Mouse (Mus musculus) c-Kit-negative CD71-positive TER-119-positive erythroid progenitor cells, embryonic 14.5 days (primary cell): ENCODE measurements around the gene Aif1l.
"Not testable (repeated sequence)": the region's sequence is repeated elsewhere in the genome, so short reads cannot be mapped to it uniquely, and the experiment has no call there.

Source experiments
- DNase-seq: peaks from one replicate; pipeline ENCODE4 v3.0.0-alpha.2; 2013; ENCODE audit warnings: low read depth, low spot score

Gene Aif1l

DNA sequence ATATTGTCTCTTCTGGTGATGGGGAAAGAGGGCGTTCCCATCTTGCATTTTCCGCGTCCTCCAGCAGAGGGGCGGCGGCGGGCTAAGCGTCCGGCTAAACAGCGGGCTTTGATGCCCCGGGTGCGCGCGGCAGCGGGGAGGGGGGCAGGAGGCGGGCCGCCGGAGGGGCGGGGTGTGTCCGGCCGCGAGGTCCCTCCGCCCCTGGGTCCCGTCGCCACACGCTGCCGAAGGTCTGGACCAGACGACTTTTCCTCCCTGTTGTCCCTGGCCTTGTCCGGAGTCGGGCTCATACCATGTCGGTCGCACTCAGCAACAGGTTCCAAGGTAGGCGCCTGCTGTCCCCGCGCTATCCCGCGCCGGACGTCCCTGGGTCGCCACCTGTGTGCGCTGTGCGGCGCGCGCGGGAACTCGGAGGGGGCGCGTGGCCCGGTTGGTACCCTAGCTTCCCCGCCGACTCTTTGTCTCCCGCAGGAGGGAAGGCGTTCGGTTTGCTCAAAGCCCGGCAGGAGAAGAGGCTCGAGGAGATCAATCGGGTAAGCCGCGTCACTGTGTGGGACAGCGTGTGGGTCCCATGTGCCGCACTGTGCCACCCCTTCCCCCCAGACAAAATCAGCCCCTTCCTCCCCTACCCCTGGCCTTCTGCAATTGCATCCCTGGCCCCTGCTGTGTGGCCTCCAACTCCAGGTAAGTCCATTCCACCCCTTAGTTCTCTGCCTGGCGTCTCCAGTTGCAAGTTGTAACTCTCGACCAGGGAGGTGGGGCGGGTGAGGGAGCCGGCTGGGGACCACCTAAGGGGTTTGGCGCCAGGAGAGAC lies at the start of gene Aif1l:
TSS of gene Aif1l (plus strand) at position 82 of the 814 bp plus-strand sequence.
- no peak for DNase-seq

DNA sequence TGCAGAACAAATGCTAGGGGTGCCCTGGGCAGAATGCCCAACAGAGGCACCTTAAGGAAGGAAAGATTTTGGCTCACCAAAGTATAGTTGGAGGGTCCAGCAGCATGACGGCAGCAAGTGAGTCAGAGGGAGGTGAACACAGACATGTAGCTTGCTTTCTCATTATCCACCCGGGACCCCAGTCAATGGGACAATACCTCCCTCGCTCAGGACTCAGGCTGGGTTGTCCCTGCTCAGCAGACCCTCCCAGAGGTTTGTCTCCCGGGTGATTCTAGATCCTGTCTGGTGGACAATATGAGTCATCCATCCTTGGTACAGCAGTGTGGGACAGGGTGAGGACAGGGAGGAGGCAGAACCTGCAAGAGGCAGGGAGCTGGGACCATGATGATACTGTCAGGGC lies 49.0 kb upstream of the Aif1l start:
- no peak for DNase-seq

DNA sequence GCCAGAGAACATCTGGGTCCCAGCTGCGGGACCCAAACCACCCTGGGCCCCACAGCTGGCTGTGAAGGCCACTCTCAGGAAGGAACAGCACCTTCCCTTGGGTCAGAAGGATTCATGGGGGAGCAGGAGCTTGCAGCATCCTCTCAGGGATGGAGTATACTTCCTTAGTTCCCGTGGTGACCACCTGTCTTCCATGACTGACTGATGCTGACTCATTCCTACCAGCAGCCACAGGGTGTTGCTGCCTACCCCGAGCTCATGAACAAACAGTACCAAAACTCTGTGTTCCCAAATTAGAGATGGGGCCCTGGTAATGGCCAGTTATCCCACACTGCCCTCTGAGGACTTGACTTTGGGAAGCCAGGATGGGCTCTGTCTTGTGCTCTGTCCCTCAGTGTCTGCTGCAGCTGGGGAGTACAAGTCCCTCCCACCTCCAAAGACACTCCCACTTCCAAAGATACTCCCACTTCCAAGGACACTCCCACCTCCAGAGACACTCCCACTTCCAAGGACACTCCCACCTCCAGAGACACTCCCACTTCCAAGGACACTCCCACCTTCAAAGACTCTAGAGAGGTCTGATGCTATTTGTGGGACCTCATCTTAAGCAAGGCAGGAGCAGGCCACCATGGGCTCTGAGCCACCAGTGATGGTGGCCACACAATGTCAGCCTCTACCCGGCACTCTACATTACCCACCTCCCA lies 48.1 kb upstream of the Aif1l start:
- DNase-seq, result peak; percentile 11

DNA sequence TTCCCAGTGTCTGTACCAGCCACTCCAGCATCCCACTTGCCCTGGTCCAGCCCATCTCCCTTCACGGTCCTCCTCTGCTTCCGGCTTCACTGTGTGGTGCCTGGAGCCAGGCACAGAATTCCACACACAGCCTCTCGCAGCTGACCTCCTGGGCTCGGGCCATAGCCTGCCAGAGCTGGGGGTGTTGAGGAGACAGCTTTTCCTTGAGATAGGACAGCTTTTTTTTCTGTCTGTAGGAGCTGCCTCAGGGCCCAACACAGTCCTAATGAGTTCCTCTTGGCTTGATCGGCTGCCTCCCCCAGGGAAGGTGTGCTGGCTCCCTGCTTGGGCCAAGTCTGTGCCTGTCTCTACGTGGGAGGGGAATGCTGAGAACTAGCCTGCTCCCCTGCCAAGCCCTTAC lies 45.9 kb upstream of the Aif1l start:
- DNase-seq, result no peak

DNA sequence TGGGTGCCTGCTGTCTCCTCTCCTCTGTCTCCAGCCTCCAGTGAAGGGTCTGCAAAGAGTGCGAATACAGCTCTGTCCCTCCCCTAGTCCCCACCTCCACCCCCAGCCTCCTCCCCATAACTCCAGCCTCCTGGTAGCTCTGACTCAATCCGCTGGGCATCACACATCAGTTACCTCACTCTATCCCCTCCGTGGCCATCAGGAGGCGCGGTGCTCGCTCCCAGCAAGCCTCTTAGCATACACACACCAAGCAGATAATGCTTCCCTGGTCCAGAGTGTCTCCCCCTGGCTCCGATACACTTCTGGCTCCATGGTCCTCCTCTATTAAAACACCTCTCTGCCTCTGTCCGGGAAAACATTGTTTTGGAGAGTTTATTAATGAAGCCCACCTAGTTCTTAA lies 45.3 kb upstream of the Aif1l start:
- DNase-seq, result no peak

DNA sequence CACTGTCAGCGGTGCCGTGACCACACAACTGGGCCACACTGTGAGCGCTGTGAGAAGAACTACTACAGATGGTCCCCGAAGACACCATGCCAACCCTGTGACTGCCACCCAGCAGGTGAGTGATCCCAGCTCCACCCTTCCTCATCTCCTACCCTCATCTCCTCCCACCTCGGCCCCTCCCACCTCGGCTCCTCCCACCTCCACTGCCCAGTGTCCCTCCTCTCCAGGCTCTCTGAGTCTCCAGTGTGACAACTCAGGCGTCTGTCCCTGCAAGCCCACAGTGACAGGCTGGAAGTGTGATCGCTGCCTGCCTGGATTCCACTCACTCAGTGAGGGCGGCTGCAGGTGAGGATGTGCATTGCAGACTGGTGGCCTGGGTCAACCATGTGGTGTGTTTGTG lies 44.3 kb upstream of the Aif1l start:
- no peak for DNase-seq

DNA sequence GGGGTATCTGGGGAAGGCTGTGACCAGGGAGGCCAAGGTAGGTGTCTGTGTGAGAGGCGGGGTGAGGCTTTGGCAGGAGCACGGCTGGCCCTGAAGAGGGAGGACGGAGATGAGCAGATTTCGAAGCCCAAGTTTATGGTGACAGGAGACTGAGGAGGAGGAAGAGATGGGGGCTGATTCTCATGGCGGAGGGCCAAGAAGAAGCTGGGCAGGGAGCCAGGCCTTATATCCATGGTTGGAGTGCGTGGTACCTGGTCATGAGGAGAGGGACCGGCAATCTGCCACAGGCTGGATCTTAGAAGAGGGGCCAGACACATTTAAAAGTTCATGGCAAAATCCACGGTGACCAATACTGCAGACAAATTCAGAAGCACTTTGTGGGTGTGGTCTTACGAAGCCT lies 43.5 kb upstream of the Aif1l start:
- DNase-seq, result no peak

DNA sequence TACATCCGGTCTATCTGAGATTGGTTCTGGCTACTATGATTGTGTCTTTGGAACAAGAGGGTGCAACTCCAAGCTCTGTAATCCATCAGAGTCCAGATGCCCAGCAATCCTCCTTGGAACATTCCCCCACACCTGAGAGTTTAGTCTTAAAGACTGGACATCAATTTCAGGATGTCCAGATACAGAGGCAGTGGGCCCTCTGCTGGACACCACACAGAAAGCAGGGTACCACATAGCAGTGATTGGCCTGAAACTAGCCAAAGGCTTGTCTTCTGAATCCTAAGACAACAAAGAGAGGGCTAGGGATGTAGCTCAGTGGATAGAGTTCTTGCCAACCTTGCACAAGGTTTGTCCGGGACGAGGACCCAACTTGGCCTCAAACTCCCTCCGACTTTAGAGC lies 37.4 kb upstream of the Aif1l start:
- DNase-seq, result no peak

DNA sequence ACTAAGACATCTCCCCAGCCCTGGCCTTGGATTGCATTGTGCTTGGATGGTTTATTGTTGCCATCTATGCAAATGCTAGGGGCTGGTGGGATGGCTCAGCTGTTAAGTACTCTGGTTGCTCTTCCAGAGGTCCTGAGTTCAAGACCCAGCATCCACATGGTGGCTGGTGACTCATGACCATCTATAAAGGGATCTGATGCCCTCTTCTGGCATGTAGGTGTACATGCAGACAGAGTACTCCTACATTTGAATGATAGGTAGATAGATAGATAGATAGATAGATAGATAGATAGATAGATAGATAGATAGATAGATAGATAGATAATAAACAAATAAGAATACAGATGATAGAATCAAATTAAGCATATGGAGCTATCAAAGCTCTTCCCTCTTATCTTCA lies 35.7 kb upstream of the Aif1l start:
- DNase-seq, result not testable (repeated sequence)

DNA sequence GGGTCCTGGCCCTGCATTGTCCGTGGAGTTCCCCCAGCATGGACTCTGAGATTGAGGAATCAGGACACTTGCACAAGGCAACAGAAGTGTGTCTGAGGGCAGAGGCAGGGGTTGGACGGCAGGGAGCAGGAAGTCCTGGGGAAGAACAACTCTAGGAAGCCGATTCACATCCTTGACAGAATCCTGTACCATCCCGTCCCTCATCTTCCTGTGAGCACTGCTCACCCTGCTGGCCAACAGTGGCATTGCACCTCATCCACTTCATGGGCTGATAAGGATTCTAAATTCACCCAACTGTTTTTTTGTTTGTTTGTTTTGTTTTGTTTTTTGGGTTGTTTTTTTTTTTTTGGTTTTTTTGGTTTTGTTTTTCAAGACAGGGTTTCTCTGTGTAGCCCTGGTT lies 34.8 kb upstream of the Aif1l start:
- DNase-seq, result peak; percentile 53

DNA sequence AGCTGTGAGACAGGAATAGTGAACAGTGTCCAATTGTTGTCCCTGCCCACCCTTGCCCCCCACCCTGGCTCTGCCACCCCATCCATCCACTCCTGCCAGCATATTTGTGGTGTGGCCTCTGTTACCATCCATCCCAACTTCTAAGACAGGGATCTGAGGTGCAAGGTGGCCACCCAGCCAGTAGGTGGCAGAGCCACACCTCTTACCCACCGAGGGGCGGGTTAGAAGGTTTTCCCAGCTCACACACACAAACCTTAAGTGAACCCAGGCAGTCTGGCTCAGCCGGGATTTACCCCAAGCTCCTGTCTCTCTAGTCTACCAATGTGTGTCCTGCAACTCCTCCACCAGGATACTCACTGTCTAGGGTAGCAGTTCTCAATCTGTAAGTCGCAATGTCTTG lies 32.3 kb upstream of the Aif1l start:
- no peak for DNase-seq

DNA sequence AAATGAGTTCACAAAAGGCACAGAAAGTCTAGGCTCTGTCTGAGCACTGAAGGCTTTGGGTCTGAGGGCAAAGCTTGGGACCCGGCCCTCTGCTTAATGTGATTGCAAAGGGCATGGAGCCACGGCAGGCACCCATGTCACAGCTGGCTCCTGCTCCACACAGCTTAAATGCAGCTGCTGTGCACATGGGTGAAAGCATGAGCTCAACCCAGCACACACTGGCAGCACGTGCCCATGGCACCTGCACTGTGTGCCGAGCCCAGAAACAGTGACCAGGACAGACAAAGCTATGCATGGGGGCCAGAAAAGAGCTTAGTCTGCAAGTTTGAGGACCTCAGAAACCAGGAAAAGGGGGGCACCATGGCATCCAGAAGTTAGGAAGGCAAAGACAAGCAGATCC lies 26.3 kb upstream of the Aif1l start:
- no peak for DNase-seq

DNA sequence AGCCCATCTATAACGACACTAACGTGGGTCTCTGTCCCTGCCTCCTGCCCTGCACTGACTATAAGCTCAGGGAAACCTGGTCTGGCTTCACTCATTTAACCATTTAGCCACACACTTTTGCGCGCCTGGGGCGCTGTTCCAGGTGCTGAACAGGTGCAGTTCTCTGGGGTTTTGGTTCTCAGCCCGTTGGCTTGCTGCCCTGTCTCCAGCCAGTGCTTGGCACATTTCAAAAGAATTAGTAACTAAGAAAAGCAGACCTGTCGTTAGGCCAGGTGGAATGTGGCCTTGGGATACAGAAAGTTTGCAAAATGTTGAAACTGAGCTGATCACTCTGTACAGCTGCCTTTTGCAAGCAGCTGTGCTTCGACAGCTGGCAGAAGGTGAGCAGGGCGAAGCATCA lies 25.1 kb upstream of the Aif1l start:
- no peak for DNase-seq

DNA sequence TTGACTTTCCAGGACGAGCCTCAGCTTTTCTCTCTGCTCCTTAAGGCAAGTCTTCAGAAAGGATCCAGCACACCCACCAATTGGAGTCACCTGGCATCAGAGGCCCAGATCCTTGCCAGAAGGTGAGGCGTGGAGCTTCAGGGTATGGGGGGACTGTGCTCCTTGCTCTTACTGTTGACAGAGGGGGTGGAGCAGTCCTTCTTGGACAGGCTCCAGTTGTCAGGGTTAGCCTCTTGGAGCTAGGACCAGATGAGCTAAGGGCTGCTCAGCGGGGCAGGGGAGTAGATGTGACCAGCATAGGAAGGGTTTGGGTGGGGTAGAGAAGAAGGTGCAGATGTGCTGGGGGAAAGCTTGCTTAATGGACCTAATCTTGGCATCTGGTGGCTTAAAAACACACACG lies 24.0 kb upstream of the Aif1l start:
- DNase-seq, result no peak

DNA sequence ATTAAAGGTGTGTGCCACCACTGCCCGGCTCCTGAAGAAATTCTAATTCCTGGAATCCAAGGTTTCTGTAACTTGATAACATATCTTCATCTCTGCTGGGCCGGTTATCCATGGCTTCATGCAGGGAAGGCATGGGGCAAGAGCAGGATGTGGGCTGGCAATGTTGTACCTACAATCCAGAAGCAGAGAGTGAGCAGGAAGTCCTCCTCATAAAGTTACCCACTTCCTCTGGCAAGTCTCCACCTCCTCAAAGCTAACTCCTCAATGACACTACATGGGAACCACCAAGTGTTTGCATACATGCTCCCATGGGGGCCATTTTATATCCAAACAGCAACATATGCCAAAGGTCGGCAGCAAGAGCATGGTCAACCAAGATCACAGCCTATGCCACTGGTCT lies 20.3 kb upstream of the Aif1l start:
- no peak for DNase-seq

DNA sequence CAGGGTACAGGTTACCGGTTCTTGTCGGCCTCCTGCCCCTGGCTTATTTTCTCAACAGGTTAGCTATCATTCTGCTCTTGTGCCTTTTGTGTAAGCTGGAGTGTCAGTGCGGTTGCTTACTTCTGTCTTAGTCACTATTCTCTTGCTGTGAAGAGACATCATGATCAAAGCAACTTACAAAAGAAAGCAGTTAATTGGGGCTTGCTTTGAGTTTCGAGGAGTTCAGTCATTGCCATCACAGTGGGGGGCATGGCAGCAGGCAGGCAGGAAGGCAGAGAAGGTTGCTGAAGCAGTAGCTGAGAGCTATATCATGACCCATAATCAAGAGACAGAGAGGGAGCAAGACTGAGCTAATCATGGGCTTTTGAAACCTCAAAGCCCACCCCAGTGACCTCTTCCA lies 15.4 kb upstream of the Aif1l start:
- no peak for DNase-seq

DNA sequence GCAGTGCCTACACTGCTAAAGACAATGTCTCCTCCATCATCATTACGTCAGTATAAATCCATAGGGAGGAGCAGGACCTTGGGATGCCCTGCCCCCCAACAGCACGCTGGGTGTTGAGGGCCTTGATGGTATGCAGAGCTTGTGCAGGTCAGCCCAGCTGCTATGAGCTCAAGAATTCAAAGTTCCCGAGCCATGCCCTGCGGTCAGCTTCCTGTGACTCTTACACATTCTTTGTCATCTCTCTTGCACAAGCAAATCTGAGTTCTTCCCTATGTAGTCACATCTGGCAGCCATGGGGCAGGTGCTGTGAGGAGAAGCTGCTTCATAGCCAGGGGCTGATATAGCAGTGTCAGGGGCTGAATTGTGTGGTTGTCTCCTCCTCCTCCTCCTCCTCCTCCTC lies 14.9 kb upstream of the Aif1l start:
- no peak for DNase-seq

DNA sequence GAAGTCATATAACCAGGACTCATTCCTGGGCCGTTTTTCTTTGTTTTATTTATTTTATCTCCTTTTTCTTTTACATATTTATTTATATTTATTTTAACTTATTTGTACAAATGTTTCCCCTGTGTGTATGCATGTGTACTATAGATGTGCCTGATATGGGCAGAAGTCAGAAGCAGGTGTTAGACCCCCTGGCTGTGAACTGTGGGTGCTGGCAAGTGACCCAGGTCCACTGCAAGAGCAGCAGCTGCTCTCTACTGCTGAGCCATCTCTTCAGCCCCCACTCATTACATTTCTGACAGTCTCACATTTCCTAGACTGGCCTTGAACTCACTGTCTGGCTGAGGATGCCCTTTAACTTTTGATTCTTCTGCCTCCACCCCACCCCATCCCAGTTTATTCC lies 11.6 kb upstream of the Aif1l start:
- no peak for DNase-seq

DNA sequence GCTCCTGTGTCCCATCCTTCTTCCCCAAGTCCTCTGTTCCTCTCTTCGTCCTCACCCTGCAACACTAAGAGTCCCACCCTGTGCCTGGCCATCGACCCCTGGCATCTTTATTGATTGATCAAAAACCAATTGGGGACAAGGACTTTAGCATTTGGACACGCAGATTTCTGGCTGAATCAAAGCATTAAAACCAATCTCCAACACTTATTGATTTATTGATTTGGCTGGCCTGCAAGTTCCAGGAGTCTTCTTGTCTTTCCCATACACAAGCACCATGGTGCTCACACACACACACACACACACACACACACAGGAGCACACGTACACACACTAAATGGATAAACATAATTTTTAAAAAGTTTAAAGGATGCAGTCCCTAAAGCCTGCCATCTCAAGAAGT lies 6.9 kb upstream of the Aif1l start:
- no peak for DNase-seq

DNA sequence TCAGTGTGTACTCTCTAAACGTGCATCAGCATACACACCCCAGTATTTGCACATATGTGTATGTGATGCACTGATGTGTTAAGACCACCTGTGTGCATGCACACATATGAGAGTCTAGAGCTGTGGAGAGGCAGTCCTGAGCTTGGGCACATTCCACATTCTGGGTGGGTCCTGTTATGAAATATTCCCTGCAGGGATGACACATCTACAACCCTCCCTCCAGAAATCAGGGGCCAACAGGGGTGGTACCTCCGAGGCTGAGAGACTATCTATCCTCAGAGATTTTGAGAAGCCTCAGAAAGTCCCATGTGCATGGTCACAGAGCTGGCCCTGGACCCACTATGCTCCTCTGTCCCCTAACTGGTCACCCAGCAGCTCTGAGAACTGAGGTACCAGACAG lies 4.4 kb upstream of the Aif1l start:
- no peak for DNase-seq

DNA sequence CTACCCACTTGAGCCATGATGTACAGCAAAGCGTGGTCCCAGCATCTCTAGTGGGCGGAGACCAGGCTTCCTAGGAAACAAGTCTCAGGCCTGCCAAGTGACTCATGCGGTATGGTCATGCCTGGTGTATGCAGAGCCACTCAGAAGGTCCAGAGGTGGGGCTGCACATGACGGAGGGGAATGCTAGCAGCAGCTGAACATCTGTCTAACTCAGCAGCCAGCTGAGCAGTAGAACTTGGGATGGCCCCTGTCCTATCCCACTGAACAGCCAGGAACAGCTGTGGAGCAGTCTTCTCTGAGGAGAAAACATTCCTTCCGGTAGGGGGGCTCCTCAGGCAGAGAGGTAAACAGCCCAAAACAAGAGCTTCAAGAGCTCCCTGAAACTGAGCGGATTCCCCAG lies 1.5 kb upstream of the Aif1l start:
- DNase-seq, result no peak

DNA sequence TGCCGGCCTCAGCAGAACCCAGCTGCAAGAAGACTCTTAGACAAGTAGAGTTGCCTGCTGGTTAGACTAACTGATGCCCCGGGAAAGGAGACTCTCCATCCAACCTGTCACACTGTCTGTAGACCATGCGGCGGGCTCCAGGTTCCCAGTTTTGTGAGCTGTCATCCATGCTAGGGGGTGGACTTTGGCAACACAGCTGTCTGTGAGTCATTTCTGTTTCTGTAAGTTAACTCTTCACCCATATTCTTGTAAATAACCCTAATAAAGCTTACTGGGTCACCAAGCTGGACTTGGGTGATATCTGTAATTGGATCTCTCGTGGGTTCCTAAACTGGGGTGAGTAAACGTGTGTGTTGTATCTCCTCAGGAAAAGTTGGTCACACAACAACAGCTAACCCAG lies 1.1 kb upstream of the Aif1l start:
- DNase-seq, result no peak

DNA sequence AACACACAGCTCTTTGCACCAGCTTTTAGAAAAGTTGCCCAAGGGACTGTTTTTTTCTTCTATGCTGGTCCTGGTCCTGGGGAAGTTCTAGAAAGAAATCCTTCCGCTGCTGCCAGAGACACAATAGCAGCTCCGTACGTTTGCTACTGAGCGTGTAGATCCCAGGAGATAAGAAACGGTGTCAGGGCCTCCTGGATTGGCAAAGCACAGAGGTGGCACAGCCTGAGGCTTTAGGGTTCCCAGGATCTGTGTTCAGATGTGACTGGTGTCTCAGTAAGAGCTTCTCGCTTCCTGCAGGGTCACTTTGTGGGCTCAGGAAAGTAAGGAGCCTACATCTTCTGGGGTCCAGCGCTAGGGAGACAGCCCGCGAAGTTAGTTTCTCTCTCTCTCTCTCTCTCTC lies 1.0 kb downstream of the Aif1l start:
- no peak for DNase-seq
